Mouse (Mus musculus): ENCODE measurements around the gene Unc5cl.

- TF ChIP-seq CTCF (IDR thresholded peaks at IDR 0.05; ENCODE audit: low read depth) (no peak), EP300 (IDR thresholded peaks at IDR 0.05; ENCODE audit: low read depth) (no peak)
Measured at GRCm38 (mm10) chr17:48556223-48556962, 101.7 kb downstream of the Unc5cl start.

Data from liver, embryonic 14.5 days (tissue).